Mouse (Mus musculus) hindbrain, embryonic 12.5 days (tissue): ENCODE results near the gene Yipf3. TPM values are rescaled to one million over a fixed set of nuclear protein-coding genes. Genes with fewer than 3 reads are reported as not detected.

Experiments used
- ATAC-seq: fragments of 200-750 bp; cut with Nextera tagmentation; 2 replicates; pipeline ENCODE4 v1.8.0; 2017; ENCODE audit warnings: moderate TSS enrichment; ENCODE audit not compliant: low FRiP score
- H3K27ac ChIP-seq: fragments of 300-500 bp; sonication (generic); 2 replicates; pipeline ENCODE4 v1.5.1; 2016; ENCODE audit warnings: mild to moderate bottlenecking
- H3K27me3 ChIP-seq: fragments of 300-500 bp; sonication (generic); 2 replicates; pipeline ENCODE4 v1.6.1; 2016; ENCODE audit warnings: mild to moderate bottlenecking
- H3K36me3 ChIP-seq: fragments of 300-500 bp; sonication (generic); 2 replicates; pipeline ENCODE4 v1.6.1; 2016; ENCODE audit warnings: mild to moderate bottlenecking
- H3K4me1 ChIP-seq: fragments of 300-500 bp; sonication (generic); 2 replicates; pipeline ENCODE4 v1.6.1; 2016
- H3K4me2 ChIP-seq: fragments of 300-500 bp; sonication (generic); replicated peaks from 2 replicates; pipeline ENCODE4 v1.6.1; 2016; ENCODE audit warnings: mild to moderate bottlenecking
- H3K4me3 ChIP-seq: fragments of 300-500 bp; sonication (generic); 2 replicates; pipeline ENCODE4 v1.5.1; 2016; ENCODE audit warnings: mild to moderate bottlenecking
- H3K9ac ChIP-seq: fragments of 300-500 bp; sonication (generic); 2 replicates; pipeline ENCODE4 v1.6.1; 2016; ENCODE audit warnings: mild to moderate bottlenecking, moderate library complexity
- H3K9me3 ChIP-seq: fragments of 300-500 bp; sonication (generic); replicated peaks from 2 replicates; pipeline ENCODE4 v1.6.1; 2016; ENCODE audit warnings: mild to moderate bottlenecking
- WGBS: fragments of 180-500 bp; shearing (Covaris S2); methylation state at CpG from one replicate; pipeline ENCODE4 v1.1.7; 2016; 5-methylcytosine and 5-hydroxymethylcytosine counted together
- polyA plus RNA-seq: library from polyadenylated mRNA; unstranded; fragments of >200 nt; fragmentation: Nextera tagmentation; extraction: Ambion mirVana; gene quantifications from 2 replicates; pipeline ENCODE4 v1.2.1, GENCODE M21; 2016

Gene Yipf3
- polyA plus RNA-seq, 1 experiment from 2014 or later: 77.2 TPM

- peaks cover 13% of the 10 kb centered on the region for H3K27me3 ChIP-seq
- H3K4me3 ChIP-seq: no peak overlapping the region
- no peak overlapping the region for H3K27ac ChIP-seq
- H3K9me3 ChIP-seq: no peaks in the 10 kb centered on the region
- no peak overlapping the region for H3K4me2 ChIP-seq
- no peak for ATAC-seq
- 90% methylated on average over 17 of the region's 17 CpGs for WGBS
- peaks cover 9% of the 10 kb centered on the region for H3K4me1 ChIP-seq
- no peak overlapping the region for H3K9ac ChIP-seq
- peaks cover 83% of the 10 kb centered on the region for H3K36me3 ChIP-seq
Observed at GRCm38 (mm10) chr17:46259675-46260074, 11.8 kb downstream of the Yipf3 start.

DNA sequence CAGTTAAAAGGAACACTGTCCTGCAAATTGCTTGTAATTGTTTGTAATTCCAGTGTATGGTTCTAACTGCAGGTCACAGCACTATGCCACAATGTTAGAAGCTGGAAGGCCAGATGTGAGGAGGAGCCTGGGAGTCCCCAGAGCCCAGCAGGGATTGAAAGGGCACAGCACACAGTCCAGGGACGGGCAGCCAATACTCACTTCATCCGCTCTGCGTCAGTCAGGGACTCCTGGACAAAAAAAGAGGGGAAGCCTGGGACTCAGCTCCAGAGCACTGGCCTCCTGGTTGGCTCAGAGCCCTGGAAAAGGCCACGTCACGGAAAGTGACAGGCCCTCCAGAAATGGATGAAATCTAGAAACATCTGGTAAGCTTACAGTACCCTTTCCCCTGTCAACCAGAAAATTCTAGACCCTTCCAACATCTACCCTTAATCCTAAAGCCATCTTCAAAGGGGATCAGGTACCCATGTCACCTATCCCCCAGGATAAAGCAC is 14.4 kb downstream of the Yipf3 start:
- no peaks in the 10 kb centered on the region; the same call in 1 of the 2 replicates for H3K4me1 ChIP-seq
- ATAC-seq: no peak
- no peaks in the 10 kb centered on the region for H3K27me3 ChIP-seq
- H3K4me2 ChIP-seq: no peak overlapping the region
- H3K27ac ChIP-seq: no peak overlapping the region
- H3K9ac ChIP-seq: no peak overlapping the region
- no peaks in the 10 kb centered on the region for H3K9me3 ChIP-seq
- WGBS: 93% methylated on average over 5 of the region's 5 CpGs
- H3K36me3 ChIP-seq: peaks cover 89% of the 10 kb centered on the region
- H3K4me3 ChIP-seq: no peak overlapping the region

- Histone ChIP-seq H3K9me3 (no peaks in the 10 kb centered on the region), H3K4me3 (no peak overlapping the region), H3K9ac (no peak overlapping the region), H3K27me3 (no peaks in the 10 kb centered on the region), H3K4me2 (no peak overlapping the region), H3K36me3 (peaks cover 84% of the 10 kb centered on the region), H3K4me1 (no peaks in the 10 kb centered on the region; the same call in 1 of the 2 replicates), H3K27ac (no peak overlapping the region)
- no peak for ATAC-seq
- 85% methylated on average over 12 of the region's 12 CpGs for WGBS
Observed at GRCm38 (mm10) chr17:46265502-46265901, 17.6 kb downstream of the Yipf3 start.

GRCm38 (mm10) chr17:46265918-46266618 is 18.2 kb downstream of the Yipf3 start:
- H3K36me3 ChIP-seq: peaks cover 80% of the 10 kb centered on the region

DNA sequence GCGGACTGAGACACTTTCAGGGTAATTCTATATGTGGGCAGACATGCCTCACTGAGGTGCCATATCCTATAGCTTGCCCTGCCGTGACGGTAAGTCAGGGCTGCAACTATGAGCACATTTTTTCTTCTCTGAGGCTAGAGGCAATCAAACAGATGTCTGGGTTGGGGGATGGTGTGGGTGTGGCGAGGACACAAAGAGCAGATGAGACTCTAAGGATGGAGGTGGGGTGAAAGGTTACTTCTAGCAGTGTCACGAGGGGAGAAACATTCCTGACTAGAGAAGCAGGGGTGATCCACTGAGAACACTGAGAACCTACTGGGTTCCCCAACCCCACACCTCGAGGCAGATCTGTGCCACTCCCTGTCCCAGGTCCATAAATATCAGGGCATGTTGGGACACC is 19.1 kb downstream of the Yipf3 start:
- Histone ChIP-seq H3K9me3 (no peaks in the 10 kb centered on the region), H3K36me3 (peaks cover 77% of the 10 kb centered on the region), H3K27me3 (no peaks in the 10 kb centered on the region), H3K9ac (no peak overlapping the region), H3K27ac (no peak overlapping the region), H3K4me1 (no peaks in the 10 kb centered on the region; the same call in 1 of the 2 replicates), H3K4me2 (no peak overlapping the region), H3K4me3 (no peak overlapping the region)
- 62% methylated on average over 6 of the region's 6 CpGs for WGBS
- ATAC-seq: no peak

More at GRCm38 (mm10) chr17:46265918-46266618, 18.2 kb downstream of the Yipf3 start:
- ATAC-seq: 0 out of 2 replicates have a peak, but pooled peaks have one; percentile 7
- H3K4me2 ChIP-seq: no peak overlapping the region
- no peak overlapping the region for H3K4me3 ChIP-seq
- H3K9ac ChIP-seq: no peak overlapping the region
- no peaks in the 10 kb centered on the region for H3K9me3 ChIP-seq
- no peaks in the 10 kb centered on the region; the same call in 1 of the 2 replicates for H3K4me1 ChIP-seq
- no peaks in the 10 kb centered on the region for H3K27me3 ChIP-seq
- 33% methylated on average over 14 of the region's 14 CpGs for whole genome bisulfite sequencing
- H3K27ac ChIP-seq: no peak overlapping the region

DNA sequence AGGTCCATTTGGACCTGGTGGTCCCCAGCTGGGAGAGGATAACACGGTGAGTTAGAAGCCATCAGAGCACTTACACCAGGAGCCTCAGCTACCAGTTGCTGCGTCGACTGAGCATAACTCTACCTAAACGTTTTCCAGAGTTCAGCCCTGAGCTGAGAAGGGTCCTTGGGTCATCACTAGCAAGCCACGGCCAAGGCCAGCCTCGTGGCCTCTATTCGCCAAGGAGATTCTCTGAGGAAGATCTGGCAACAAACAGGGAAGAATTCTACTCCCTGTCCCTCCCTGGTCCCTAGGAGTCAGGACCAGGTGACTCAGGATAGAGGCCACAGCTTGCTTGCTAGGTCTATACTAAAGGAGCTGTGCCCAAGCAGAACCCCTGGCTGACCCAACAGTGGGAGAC is 19.6 kb downstream of the Yipf3 start:
- H3K4me3 ChIP-seq: no peak overlapping the region
- ATAC-seq: no peak
- H3K27me3 ChIP-seq: no peaks in the 10 kb centered on the region
- H3K4me1 ChIP-seq: no peaks in the 10 kb centered on the region; the same call in 1 of the 2 replicates
- peaks cover 72% of the 10 kb centered on the region for H3K36me3 ChIP-seq
- H3K9ac ChIP-seq: no peak overlapping the region
- H3K27ac ChIP-seq: no peak overlapping the region
- WGBS: 89% methylated on average over 7 of the region's 7 CpGs
- no peaks in the 10 kb centered on the region for H3K9me3 ChIP-seq
- no peak overlapping the region for H3K4me2 ChIP-seq

GRCm38 (mm10) chr17:46268026-46268720 is 20.3 kb downstream of the Yipf3 start:
- ATAC-seq: no peak
- Histone ChIP-seq H3K4me2 (no peak overlapping the region), H3K27me3 (no peaks in the 10 kb centered on the region), H3K36me3 (peaks cover 65% of the 10 kb centered on the region), H3K4me3 (no peak overlapping the region), H3K9ac (peak overlapping the region; percentile 13; the same call in 1 of the 2 replicates), H3K4me1 (no peaks in the 10 kb centered on the region; the same call in 1 of the 2 replicates), H3K9me3 (no peaks in the 10 kb centered on the region), H3K27ac (no peak overlapping the region)
- WGBS: 78% methylated on average over 10 of the region's 10 CpGs

- 90% methylated on average over 19 of the region's 19 CpGs for WGBS
- ATAC-seq: no peak
- H3K4me2 ChIP-seq: no peak overlapping the region
- no peaks in the 10 kb centered on the region for H3K9me3 ChIP-seq
- H3K27me3 ChIP-seq: no peaks in the 10 kb centered on the region
- no peaks in the 10 kb centered on the region; the same call in 1 of the 2 replicates for H3K4me1 ChIP-seq
- H3K9ac ChIP-seq: no peak overlapping the region; the same call in 1 of the 2 replicates
- H3K4me3 ChIP-seq: no peak overlapping the region
- H3K27ac ChIP-seq: no peak overlapping the region
- peaks cover 56% of the 10 kb centered on the region for H3K36me3 ChIP-seq
Observed at GRCm38 (mm10) chr17:46269771-46270534, 22.1 kb downstream of the Yipf3 start.

- WGBS: 98% methylated on average over 2 of the region's 2 CpGs
- H3K4me1 ChIP-seq: no peaks in the 10 kb centered on the region
- no peaks in the 10 kb centered on the region for H3K9me3 ChIP-seq
- no peaks in the 10 kb centered on the region for H3K27me3 ChIP-seq
- H3K36me3 ChIP-seq: peaks cover 48% of the 10 kb centered on the region
- H3K9ac ChIP-seq: no peak overlapping the region
- H3K4me3 ChIP-seq: no peak overlapping the region
- no peak overlapping the region for H3K4me2 ChIP-seq
- no peak overlapping the region for H3K27ac ChIP-seq
- ATAC-seq: no peak
Observed at GRCm38 (mm10) chr17:46272058-46272457, 24.2 kb downstream of the Yipf3 start.

DNA sequence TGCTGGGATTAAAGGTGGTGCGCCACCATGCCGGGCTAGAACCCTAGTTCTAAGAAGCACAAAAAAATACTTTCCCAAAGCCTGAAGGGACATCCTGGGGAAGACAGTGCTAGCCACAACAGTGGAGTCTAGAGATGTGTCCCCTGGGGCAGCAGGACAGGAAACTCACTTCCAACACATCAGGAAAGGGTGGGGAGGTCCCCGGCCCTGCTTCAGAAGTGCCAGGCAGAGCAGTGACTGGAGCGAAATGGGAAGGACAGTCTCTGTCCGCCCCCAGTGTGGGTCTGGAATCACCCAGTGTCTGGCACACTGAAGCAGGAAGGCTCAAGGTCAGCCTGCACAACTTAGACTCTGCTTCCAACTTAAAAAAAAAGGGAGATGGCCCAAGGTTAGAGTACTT is 24.8 kb downstream of the Yipf3 start:
- WGBS: 92% methylated on average over 5 of the region's 5 CpGs
- no peaks in the 10 kb centered on the region for H3K4me1 ChIP-seq
- H3K27ac ChIP-seq: no peak overlapping the region
- H3K27me3 ChIP-seq: no peaks in the 10 kb centered on the region
- no peak overlapping the region for H3K4me3 ChIP-seq
- peaks cover 48% of the 10 kb centered on the region for H3K36me3 ChIP-seq
- ATAC-seq: no peak
- no peak overlapping the region for H3K4me2 ChIP-seq
- H3K9ac ChIP-seq: no peak overlapping the region
- H3K9me3 ChIP-seq: no peaks in the 10 kb centered on the region

DNA sequence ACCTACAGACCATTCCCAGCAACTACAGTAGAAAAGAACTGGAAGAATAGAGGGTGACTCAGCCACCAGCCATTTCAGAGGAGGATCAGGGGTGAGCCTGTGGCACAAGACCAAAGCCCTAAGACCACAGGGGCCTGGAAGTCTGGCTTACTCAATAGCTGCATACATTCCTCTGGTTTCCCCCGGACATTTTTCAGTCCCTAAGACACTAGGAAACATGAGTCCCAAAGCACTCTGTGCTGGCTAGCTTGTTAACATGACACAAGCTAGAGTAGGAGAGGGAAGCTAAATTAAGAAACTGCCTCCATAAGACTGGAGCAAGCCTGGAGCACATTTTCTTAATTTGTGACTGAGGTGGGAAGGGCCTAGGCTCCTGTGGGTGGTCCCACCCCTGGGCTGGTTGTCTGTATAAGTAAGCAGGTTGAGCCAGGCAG is 25.9 kb downstream of the Yipf3 start:
- Histone ChIP-seq H3K27me3 (no peaks in the 10 kb centered on the region), H3K9ac (no peak overlapping the region), H3K4me2 (no peak overlapping the region), H3K36me3 (peaks cover 49% of the 10 kb centered on the region), H3K4me1 (peaks cover 4% of the 10 kb centered on the region; the same call in 1 of the 2 replicates), H3K4me3 (no peak overlapping the region), H3K9me3 (no peaks in the 10 kb centered on the region), H3K27ac (no peak overlapping the region)
- no peak for ATAC-seq
- 74% methylated on average over 1 of the region's 1 CpGs for WGBS

DNA sequence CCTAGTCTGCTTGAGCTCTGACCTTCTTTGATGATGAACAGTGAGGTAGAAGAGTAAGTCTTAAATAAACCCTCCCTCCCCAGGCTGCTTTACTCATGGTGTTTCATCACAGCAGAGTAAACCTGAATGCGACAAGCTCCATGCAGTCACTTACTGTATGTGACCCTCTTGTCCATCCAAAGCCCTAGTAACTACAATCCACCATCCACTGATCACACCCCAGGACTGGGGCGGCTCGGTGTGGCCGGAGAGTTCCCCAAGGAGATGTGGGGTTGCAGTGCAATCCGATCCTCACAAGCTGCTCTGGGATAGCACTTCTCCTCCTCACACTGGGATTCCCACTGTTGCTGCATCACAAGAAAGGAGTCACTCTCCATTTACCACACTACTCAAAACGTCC is 26.6 kb downstream of the Yipf3 start:
- no peak overlapping the region for H3K9ac ChIP-seq
- 70% methylated on average over 6 of the region's 6 CpGs for WGBS
- H3K36me3 ChIP-seq: peaks cover 50% of the 10 kb centered on the region

More for the DNA sequence above, 26.6 kb downstream of the Yipf3 start:
- no peak overlapping the region for H3K27ac ChIP-seq
- no peaks in the 10 kb centered on the region for H3K9me3 ChIP-seq
- no peak for ATAC-seq
- no peak overlapping the region for H3K4me3 ChIP-seq
- H3K4me1 ChIP-seq: peaks cover 4% of the 10 kb centered on the region; the same call in 1 of the 2 replicates
- H3K4me2 ChIP-seq: no peak overlapping the region
- H3K27me3 ChIP-seq: no peaks in the 10 kb centered on the region
